Mouse (Mus musculus) kidney, embryonic 16.5 days (tissue): Measurements from ENCODE around the gene Nde1. TPM values are rescaled to one million over a fixed set of nuclear protein-coding genes. Genes with fewer than 3 reads are reported as not detected.
A peak's percentile ranks its signal among the peaks of the same experiment; 100 is the strongest.

ENCODE experiments used
- microRNA counts: library from miRNA; unstranded; fragments of <30 nt; microRNA quantifications from one replicate; lab custom pipeline; 2016
- microRNA-seq: library from miRNA; unstranded; fragments of <30 nt; microRNA quantifications from one replicate; pipeline ENCODE4, GENCODE M21; 2016
- polyA plus RNA-seq: library from polyadenylated mRNA; unstranded; fragments of >200 nt; fragmentation: Nextera tagmentation; extraction: Ambion mirVana; gene quantifications from 2 replicates; pipeline ENCODE4 v1.2.1, GENCODE M21; 2015

Nde1 gene
- polyA plus RNA-seq, 1 experiment from 2014 or later, result 134 TPM

MicroRNA genes within 50 kb of the gene (microRNA counts, 519-probe panel; counts per million panel counts)
- microRNA mmu-miR-484 (lab: Ali Mortazavi, UCI), result 3,188 counts per million, percentile 74 among the panel's probes with 10 or more counts

Small RNA genes lying within 50 kb of the gene (microRNA-seq; reads per million reads assigned to microRNA genes)
- not detected for gene Gm27671
- gene Mir484, result 1,850 reads per million, percentile 84 among the genes with 10 or more reads in this experiment

Other genes with a start within 250 kb of the Nde1 start
- 1.7 and 2.2 TPM in 2 replicates for gene 2900011O08Rik, start 176.7 kb upstream of the Nde1 start, polyA plus RNA-seq
- 0.20 TPM in 1 of 2 replicates, not detected in the other for gene Ifitm7, start 176.4 kb upstream of the Nde1 start, polyA plus RNA-seq
- gene Marf1, start 76 bp downstream of the Nde1 start, polyA plus RNA-seq, result 16.3 and 18.6 TPM in 2 replicates
- gene Myh11, start 128.1 kb downstream of the Nde1 start, polyA plus RNA-seq, result 12.0 and 33.7 TPM in 2 replicates
- 147 and 150 TPM in 2 replicates for gene Fopnl, start 154.1 kb downstream of the Nde1 start, polyA plus RNA-seq
- gene Abcc1, start 198.3 kb downstream of the Nde1 start, polyA plus RNA-seq, result 11.9 and 14.6 TPM in 2 replicates